Mouse (Mus musculus): ENCODE data around the gene Gm28308.

Gene Gm28308

DNA sequence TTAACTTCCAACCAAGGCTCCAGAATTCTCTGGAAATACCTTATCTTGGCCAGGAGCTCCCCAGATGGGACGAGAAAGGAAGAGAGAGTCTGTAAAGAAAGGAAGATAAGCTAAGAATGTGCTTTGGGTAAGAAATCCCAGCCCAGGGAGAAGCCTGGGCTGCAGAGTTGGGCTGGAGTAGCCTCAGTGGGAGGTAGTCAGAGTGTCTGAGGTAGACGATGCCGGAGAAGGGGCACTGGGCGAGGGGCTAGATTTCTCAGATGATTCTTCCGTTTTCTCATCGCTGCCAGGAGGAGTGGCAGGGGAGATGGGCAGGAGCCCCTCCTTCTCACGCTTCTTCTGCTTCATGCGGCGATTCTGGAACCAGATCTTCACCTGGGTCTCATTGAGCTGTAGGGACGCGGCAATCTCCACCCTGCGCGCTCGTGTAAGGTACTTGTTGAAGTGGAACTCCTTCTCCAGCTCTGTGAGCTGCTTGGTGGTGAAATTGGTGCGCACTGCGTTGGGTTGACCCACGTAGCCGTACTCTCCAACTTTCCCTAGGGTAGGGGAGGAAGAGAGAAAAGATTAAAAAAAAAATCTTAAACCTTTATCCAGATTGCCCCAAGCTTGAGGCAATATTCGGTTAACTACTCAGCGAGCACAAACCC, 56.5 kb downstream of the Gm28308 start:
- no peak for DNase-seq (ENCODE audit: low read depth)

DNA sequence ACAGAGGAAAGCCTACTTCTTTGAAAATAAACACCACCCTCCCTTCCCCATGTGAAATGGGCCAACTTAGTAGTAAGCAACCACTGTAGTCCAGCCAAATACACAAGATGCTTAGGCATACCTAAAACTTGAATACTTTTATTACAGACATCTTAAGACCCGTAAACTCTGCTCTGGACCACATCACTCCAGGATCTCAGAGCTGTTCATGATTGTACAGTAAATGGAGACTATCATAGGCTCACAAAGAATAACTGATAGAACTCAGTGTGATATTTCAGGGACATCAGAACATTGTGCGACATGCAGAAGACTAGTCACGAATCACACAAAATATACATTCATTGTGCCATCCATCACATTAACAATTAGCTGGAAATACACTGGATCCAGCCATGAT, 57.7 kb downstream of the Gm28308 start:
- DNase-seq (ENCODE audit: low read depth) = no peak

DNA sequence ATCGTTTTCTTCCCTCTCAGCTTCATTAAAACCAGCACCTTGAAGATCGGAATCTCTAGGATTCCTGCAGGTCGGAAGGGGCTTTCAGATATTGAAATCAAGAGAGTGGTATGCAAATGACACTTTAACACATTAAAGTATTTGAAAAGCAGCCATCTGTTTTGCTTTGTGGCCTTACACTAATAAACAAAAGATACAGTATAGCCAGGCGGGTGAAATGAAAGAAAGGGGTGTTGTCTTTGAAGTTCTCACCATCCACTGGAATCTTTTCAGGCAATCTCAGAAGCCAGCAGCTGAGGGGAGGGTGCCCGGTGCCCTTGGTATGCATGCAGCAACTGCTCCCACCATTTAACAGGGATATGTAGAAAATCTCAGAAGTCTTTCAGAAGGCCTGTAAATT, 59.1 kb downstream of the Gm28308 start:
- no peak for DNase-seq (ENCODE audit: low read depth)

DNA sequence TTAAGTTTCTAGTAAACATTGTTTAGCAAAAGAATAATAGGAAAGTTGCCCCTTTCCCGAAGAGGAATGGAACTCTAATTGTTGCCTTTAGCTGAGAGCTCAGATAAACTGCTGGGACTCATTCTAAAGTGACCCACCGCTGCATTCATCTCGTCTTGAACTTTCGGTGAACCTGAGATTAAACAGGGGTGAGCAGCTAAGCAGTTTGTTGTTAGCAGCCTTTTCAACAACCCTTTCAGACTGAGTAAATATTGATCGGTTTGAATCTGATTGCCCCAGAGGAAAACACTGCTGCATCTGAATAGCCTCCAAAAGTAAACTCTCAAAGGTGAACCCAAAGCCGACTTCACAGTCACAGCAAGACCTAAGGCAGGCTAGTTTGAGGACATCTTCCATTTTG, 59.9 kb downstream of the Gm28308 start:
- no peak for DNase-seq (ENCODE audit: low read depth)

DNA sequence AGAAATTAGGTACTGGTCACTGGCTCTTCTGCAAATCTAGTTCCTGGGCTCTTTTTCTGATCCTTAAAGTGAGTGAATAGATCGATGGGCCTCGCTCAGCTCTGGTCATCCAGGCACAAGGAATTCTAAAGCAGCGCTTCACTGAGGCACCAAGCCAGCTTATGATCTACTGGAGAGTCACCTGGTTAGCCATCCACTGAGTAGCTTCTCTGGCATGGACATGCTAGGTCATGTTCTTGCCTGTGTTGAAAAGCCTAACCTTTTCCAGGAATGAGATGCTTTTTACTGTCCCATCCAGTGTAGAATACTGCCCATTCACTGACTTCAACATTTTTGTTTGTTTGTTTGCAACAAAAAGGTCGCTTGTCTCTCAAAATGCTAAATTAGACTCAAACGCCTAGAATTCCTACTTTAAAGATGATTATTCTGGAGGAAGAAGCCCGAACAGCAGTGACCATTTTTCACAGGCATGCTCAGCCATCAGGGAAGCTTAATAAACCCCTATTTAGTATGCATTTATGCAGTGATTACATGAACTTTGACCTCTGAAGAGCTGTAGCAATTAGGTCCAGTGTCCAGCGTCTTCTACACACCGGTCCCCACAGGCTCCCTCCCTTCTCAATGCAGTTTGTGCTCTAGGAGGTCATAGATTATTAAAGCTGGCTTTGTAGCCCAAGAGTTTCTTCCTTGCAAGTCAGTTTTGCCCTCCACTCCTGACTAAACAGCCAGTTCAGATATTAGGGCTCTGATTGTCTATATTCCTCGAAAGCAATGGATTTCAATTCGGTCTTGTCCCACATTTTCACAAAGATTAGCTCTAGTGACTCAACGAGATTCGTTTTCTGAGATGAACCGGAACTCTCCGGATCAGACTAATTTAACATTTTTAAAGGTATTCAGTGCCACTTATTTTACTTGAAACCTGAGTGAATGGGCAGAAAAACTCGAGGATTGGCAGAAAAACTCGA, 60.6 kb downstream of the Gm28308 start:
- no peak for DNase-seq (ENCODE audit: low read depth)

DNA sequence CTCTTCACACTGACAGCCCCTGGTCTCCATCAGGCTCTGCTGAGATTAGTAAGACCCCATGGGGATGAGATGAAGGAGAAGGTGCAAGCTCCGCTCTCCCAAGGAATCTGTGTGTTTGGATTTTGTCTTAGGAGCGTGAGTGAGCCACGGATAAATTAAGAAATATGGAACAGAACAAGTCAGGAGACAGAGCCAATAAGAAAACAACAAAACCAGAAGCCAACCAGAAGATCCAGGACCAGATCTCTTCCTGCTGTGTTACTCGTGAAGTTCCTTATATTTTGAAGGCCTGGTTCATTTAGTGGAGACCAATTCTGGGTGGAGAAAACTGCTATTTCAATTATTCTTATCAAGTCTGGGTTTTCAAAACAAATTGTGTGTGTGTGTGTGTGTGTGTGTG, 61.6 kb downstream of the Gm28308 start:
- no peak for DNase-seq (ENCODE audit: low read depth)

DNA sequence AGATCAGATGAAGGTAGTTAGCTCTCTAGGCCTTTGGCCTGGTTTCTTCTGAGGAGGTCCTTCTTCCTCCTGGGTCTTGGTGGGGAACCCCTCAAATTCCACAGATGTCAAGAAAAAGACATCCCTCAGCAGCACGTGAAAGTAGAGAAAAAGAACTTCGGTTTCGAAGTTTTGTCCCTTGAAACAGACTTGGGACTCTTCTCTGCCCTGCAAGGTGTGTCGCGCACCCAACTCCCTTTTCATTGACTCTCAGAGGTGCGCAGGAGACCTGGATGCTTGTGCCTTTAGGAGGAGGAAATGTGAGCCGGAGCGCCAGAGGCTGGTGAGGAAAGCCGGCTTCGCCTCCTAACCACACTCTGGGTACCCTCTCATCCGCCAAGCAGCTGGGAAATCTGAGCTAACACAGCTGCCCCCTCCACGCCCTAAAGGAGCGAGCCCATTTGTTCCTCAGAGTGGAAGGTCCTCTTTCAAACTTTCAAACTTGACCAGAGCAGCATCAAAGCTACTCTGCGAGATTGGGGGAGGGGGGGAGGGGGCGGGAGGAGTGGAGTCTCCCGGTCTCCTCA, 62.7 kb downstream of the Gm28308 start:
- no peak for DNase-seq (ENCODE audit: low read depth)

DNA sequence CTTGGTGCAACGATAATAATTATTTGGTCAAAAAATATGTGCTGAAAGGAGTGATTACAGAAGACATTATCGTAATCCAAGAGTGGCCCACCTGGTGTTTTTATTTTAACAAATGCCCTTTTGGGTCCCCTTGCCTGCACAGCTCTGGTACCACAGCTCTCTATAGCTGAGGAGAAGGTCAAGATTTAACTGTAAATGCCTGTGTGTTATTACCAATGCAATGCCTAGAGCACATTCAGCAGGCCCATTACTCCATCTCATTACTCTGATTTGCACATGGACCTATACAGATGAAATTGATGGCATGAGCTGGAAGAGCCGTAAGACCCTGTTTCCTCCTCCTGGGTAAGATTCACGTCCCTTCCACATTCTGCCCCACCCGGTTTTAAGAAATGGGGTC, 74.0 kb downstream of the Gm28308 start:
- DNase-seq (ENCODE audit: low read depth) = no peak

DNA sequence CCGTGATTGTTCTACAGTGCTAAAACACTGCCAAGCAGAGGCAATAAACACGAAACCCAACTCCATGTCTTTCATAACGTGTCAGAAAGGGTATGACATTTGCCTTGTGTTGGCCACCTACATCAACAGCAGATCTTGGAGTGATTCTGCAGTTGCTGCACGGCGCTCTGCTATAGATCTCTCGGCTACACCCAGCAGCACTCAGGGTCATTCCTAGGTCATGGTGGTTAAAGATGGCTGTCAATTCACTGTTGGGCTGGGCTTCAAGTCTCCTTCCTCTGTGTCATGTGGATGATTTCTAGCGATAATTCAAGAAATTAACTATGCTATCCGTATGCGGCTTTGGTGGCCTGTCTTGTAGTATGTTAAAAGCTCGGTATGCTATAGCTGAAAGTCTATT, 74.6 kb downstream of the Gm28308 start:
- no peak for DNase-seq (ENCODE audit: low read depth)

DNA sequence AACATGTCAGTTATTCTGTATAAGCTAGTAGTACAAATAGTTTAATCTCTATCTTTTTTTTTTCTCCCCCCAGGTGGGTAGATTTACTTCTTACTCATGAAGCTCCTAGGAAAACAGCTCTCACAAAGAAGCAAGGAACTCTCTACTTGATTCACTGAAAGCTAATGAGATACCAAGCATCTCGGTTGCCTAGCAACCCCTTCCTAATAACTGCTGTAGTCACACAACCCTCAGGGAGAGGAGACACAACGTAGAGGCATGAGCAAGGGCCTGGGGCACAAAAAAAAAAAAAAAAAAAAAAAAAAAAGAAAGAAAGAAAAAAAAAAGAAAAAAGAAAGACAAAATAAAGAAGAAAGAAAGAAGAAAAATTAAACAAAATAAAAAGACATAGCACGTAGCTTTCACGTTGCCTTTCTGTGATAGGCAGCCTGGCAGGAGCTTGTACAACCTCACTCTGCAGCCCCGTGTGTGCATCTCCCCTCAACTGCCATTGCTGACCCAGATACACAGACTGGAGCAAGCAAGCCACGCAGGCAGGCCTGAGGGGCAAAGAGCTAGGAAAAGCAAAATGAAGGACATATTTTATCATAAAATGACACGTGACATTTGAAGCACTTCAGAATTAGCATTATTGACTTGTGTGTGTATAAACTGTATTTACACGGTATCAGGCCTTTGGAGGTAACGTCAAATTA, 75.2 kb downstream of the Gm28308 start:
- DNase-seq (ENCODE audit: low read depth) = no peak

DNA sequence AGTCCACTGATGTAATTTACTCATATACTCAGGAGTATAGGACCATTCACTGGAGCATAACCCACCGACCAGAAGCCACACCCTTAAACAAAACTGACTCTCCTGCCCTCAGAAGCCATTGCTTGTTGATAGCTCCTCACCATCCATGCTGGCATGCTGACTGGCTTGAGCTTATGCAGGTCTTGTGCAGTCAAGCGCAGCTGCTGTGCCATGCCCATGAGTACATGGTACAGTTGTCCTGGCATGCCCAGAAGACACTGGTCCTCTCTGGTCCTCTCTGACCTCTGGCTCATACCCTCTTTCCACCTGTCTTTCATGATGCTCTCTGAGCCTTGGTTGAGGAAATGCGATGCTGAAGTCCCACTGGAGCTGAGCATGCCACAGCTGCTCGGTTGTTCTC, 89.5 kb downstream of the Gm28308 start:
- no peak for DNase-seq (ENCODE audit: low read depth)

DNA sequence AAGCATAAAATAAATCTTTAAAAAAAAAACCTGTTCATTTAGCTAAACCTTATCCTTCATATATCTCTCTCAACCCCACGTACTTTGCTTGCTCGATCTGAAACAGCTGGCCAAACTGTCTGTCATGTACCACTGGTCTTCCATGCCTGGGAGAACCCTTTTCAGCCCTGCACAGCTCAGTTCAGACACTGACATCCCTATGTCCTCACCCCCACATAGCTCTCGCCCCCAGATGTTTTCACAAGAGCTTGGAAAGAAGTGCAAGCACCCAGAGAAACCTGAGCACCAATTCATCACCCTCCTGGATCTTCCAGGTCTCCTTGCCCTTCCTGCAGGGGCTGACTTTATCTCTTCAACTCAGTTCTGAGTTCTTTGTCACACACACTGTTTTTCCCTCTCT, 92.0 kb downstream of the Gm28308 start:
- DNase-seq (ENCODE audit: low read depth) = no peak

DNA sequence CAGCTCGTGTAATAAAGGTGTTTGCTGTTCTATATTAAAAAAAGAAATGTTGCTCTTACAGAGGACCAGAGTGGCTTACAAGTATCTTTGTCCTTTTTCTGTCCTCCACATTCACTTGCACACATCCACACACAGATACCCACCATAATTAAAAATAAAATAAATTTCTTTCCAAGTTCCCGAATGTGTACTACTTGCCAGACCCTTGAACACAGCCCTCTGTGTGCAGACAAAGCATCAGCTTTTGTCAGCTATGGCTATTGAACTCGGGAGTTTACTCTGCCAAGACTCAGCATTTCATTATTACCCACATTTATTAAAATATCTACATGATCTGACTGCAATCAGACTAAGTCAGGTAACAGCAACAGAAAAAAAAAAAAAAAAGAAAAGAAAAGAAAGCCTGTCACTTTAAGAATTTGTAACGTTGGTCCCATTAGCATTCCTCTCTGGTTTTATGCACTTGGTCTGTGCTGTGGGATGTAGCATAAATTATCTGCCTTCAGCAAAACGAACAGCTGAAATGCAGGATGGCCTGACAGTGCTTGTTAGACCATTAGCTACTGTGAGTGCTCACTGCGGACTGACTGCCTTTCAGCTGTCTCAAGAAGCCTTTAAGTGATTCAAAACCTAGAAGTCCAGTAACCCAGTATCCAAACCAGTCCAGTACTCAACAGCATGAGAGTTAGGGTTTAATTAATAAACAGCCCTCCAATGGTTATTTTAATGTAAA, 94.1 kb downstream of the Gm28308 start:
- DNase-seq (ENCODE audit: low read depth) = no peak

DNA sequence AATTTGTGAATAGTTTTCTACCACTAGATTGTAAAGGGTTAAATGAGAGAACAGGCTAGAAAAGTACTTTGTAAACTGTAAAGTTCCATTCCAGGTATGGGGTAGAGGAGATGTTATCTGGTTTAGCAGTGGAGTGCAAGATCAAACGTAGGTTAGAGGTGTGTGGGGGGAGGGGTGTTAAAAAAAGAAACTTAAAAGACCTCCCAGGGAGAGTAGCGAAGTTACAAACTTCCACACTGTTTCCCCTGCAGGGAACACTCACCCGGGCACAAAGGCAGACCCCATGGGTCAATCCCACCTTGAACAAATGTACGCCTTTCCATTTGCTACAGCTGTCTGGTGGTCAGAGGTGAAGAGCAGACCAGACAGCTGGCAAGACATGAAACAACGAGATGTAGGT, 97.2 kb downstream of the Gm28308 start:
- peak; percentile 33 for DNase-seq (ENCODE audit: low read depth)
